Mouse (Mus musculus) heart, embryonic 14.5 days (tissue): ENCODE measurements around the gene Ect2l. TPM values are rescaled to one million over a fixed set of nuclear protein-coding genes. Genes with fewer than 3 reads are reported as not detected.
A peak's percentile ranks its signal among the peaks of the same experiment; 100 is the strongest.

ENCODE experiments used
- ATAC-seq: fragments of 200-750 bp; cut with Nextera tagmentation; 2 replicates; pipeline ENCODE4 v1.8.0; 2017; ENCODE audit warnings: low read depth, moderate TSS enrichment; ENCODE audit not compliant: insufficient number of reproducible peaks, insufficient read depth, low FRiP score
- H3K27ac ChIP-seq, 2 experiments: fragments of 200-500 bp in 1 of 2; fragments of 300-500 bp in 1 of 2; sonication (generic) in 1 of 2; replicated peaks in 1 of 2; 2 replicates each; pipeline ENCODE4 v1.5.1; 2012 to 2014; ENCODE audit warnings: low read depth in 2 of 2, low read length in 2 of 2, control low read depth in 1 of 2, mild to moderate bottlenecking in 1 of 2, mixed read lengths in 1 of 2; ENCODE audit not compliant: control insufficient read depth in 1 of 2, insufficient read depth in 1 of 2
- H3K27me3 ChIP-seq: fragments of 300-500 bp; sonication (generic); 2 replicates; pipeline ENCODE4 v1.6.1; 2014; ENCODE audit warnings: mild to moderate bottlenecking, low read length, control low read depth; ENCODE audit not compliant: control insufficient read depth, insufficient read depth
- H3K36me3 ChIP-seq: fragments of 300-500 bp; sonication (generic); 2 replicates; pipeline ENCODE4 v1.6.1; 2014; ENCODE audit warnings: mild to moderate bottlenecking, control low read depth, low read length, mixed read lengths; ENCODE audit not compliant: control insufficient read depth, insufficient read depth
- H3K4me1 ChIP-seq, 2 experiments: fragments of 200-500 bp in 1 of 2; fragments of 300-500 bp in 1 of 2; sonication (generic) in 1 of 2; 2 replicates each; pipeline ENCODE4 v1.6.1; 2012 to 2014; ENCODE audit warnings: low read length in 2 of 2, control low read depth in 1 of 2, mixed read lengths in 1 of 2; ENCODE audit not compliant: control insufficient read depth in 2 of 2, insufficient read depth in 2 of 2
- H3K4me2 ChIP-seq: fragments of 300-500 bp; sonication (generic); 2 replicates; pipeline ENCODE4 v1.6.1; 2014; ENCODE audit warnings: mild to moderate bottlenecking, low read length
- H3K4me3 ChIP-seq, 2 experiments: fragments of 200-500 bp in 1 of 2; fragments of 300-500 bp in 1 of 2; sonication (generic) in 1 of 2; 2 replicates each; pipeline ENCODE4 v1.5.1; 2012 to 2014; ENCODE audit warnings: low read length in 2 of 2, mild to moderate bottlenecking in 2 of 2, control low read depth in 1 of 2, low read depth in 1 of 2, moderate library complexity in 1 of 2; ENCODE audit not compliant: control insufficient read depth in 1 of 2, insufficient read depth in 1 of 2
- H3K9ac ChIP-seq: fragments of 300-500 bp; sonication (generic); 2 replicates; pipeline ENCODE4 v1.6.1; 2014; ENCODE audit warnings: mild to moderate bottlenecking, low read length
- H3K9me3 ChIP-seq: fragments of 300-500 bp; sonication (generic); 2 replicates; pipeline ENCODE4 v1.6.1; 2016; ENCODE audit warnings: low read length, control low read depth; ENCODE audit not compliant: control insufficient read depth
- WGBS: fragments of 180-500 bp; shearing (Covaris S2); extraction: QIAGEN DNeasy Blood & Tissue Kit; methylation state at CpG from one replicate; pipeline ENCODE4 v1.1.7; 2014; 5-methylcytosine and 5-hydroxymethylcytosine counted together
- polyA plus RNA-seq: library from polyadenylated mRNA; unstranded; fragments of >200 nt; fragmentation: Nextera tagmentation; extraction: Ambion mirVana; gene quantifications from 2 replicates; pipeline ENCODE4 v1.2.1, GENCODE M21; 2014

Ect2l gene
- polyA plus RNA-seq, 1 experiment from 2014 or later: 0.55 TPM

- Histone ChIP-seq H3K27me3 (no peaks in the 10 kb centered on the region), H3K4me1 (peaks cover 0 to 6% of the 10 kb centered on the region in 2 experiments; a peak in 2 of 4 replicates), H3K9ac (no peak overlapping the region), H3K9me3 (no peaks in the 10 kb centered on the region), H3K4me2 (peak overlapping the region; percentile 91), H3K4me3 (peak overlapping the region in 1 of 2 experiments; percentile 85; a peak in 2 of 4 replicates), H3K36me3 (no peaks in the 10 kb centered on the region), H3K27ac (no peak overlapping the region)
- ATAC-seq: no peak
- 42% methylated on average over 3 of the region's 3 CpGs for WGBS
Measured at GRCm38 (mm10) chr10:18233891-18234290, 23.2 kb upstream of the Ect2l start.

GRCm38 (mm10) chr10:18224386-18224785, 13.7 kb upstream of the Ect2l start:
- H3K9me3 ChIP-seq: no peaks in the 10 kb centered on the region
- H3K9ac ChIP-seq: no peak overlapping the region
- H3K4me1 ChIP-seq: no peaks in the 10 kb centered on the region
- no peak for ATAC-seq
- no peaks in the 10 kb centered on the region for H3K36me3 ChIP-seq
- H3K27ac ChIP-seq: no peak overlapping the region
- no peak overlapping the region for H3K4me3 ChIP-seq
- 86% methylated on average over 3 of the region's 3 CpGs for WGBS
- H3K4me2 ChIP-seq: no peak overlapping the region
- no peaks in the 10 kb centered on the region for H3K27me3 ChIP-seq

- Histone ChIP-seq H3K36me3 (0 out of 2 replicates have a peak, but pooled peaks cover 5% of the 10 kb centered on the region), H3K27ac (no peak overlapping the region), H3K4me1 (no peaks in the 10 kb centered on the region), H3K4me3 (no peak overlapping the region), H3K9ac (no peak overlapping the region), H3K9me3 (no peaks in the 10 kb centered on the region), H3K27me3 (no peaks in the 10 kb centered on the region), H3K4me2 (no peak overlapping the region)
- no peak for ATAC-seq
- whole genome bisulfite sequencing: 70% methylated on average over 10 of the region's 10 CpGs
Measured at GRCm38 (mm10) chr10:18219351-18219750, 8.7 kb upstream of the Ect2l start.

- Histone ChIP-seq H3K27ac (no peak overlapping the region), H3K9me3 (no peaks in the 10 kb centered on the region), H3K36me3 (0 out of 2 replicates have a peak, but pooled peaks cover 5% of the 10 kb centered on the region), H3K4me1 (peaks cover 0 to 3% of the 10 kb centered on the region in 2 experiments; a peak in 1 of 4 replicates), H3K27me3 (no peaks in the 10 kb centered on the region), H3K4me2 (no peak overlapping the region), H3K4me3 (no peak overlapping the region), H3K9ac (no peak overlapping the region)
- WGBS: 78% methylated on average over 5 of the region's 5 CpGs
- no peak for ATAC-seq
Measured at GRCm38 (mm10) chr10:18214124-18214523, 3.4 kb upstream of the Ect2l start.

GRCm38 (mm10) chr10:18213373-18213772, 2.7 kb upstream of the Ect2l start:
- no peak overlapping the region for H3K4me3 ChIP-seq
- H3K4me2 ChIP-seq: no peak overlapping the region
- H3K9ac ChIP-seq: no peak overlapping the region
- no peak overlapping the region for H3K27ac ChIP-seq
- 67% methylated on average over 4 of the region's 4 CpGs for WGBS
- ATAC-seq: no peak
- H3K27me3 ChIP-seq: no peaks in the 10 kb centered on the region
- H3K36me3 ChIP-seq: 0 out of 2 replicates have a peak, but pooled peaks cover 4% of the 10 kb centered on the region
- H3K4me1 ChIP-seq: peaks cover 0 to 3% of the 10 kb centered on the region in 2 experiments; a peak in 1 of 4 replicates
- H3K9me3 ChIP-seq: no peaks in the 10 kb centered on the region

- peaks cover 0 to 3% of the 10 kb centered on the region in 2 experiments; a peak in 1 of 4 replicates for H3K4me1 ChIP-seq
- H3K27me3 ChIP-seq: no peaks in the 10 kb centered on the region
- 63% methylated on average over 6 of the region's 6 CpGs for WGBS
- H3K9ac ChIP-seq: no peak overlapping the region
- no peak overlapping the region for H3K4me2 ChIP-seq
- H3K4me3 ChIP-seq: no peak overlapping the region
- no peak for ATAC-seq
- H3K9me3 ChIP-seq: no peaks in the 10 kb centered on the region
- no peak overlapping the region for H3K27ac ChIP-seq
- no peaks in the 10 kb centered on the region for H3K36me3 ChIP-seq
Measured at GRCm38 (mm10) chr10:18210119-18210518, 571 bp downstream of the Ect2l start.

GRCm38 (mm10) chr10:18204067-18204466, 6.6 kb downstream of the Ect2l start:
- Histone ChIP-seq H3K27me3 (no peaks in the 10 kb centered on the region), H3K4me1 (no peaks in the 10 kb centered on the region), H3K36me3 (no peaks in the 10 kb centered on the region), H3K27ac (no peak overlapping the region), H3K9ac (no peak overlapping the region), H3K9me3 (no peaks in the 10 kb centered on the region), H3K4me2 (no peak overlapping the region), H3K4me3 (no peak overlapping the region)
- no peak for ATAC-seq
- 22% methylated on average over 7 of the region's 7 CpGs for WGBS

- Histone ChIP-seq H3K9me3 (no peaks in the 10 kb centered on the region), H3K9ac (no peak overlapping the region), H3K36me3 (no peaks in the 10 kb centered on the region), H3K4me3 (no peak overlapping the region), H3K4me1 (no peaks in the 10 kb centered on the region), H3K27me3 (no peaks in the 10 kb centered on the region), H3K27ac (no peak overlapping the region), H3K4me2 (no peak overlapping the region)
- 78% methylated on average over 3 of the region's 3 CpGs for WGBS
- ATAC-seq: no peak
Measured at GRCm38 (mm10) chr10:18202401-18202800, 8.3 kb downstream of the Ect2l start.
